22 mouse cellular contexts compared by ENCODE assay signal in genomic region chr3:60792166-60792565, GRCm38 (mm10).
A peak's percentile ranks its signal among the peaks of the same experiment; 100 is the strongest.
DNase-seq lines count a peak whose midpoint lies in the region; ATAC-seq and TF ChIP-seq lines count a peak whose summit lies in the region.
"Had no signal": no experiment of that assay in that cellular context is flagged by ENCODE, and none has a peak within 500 bp of the region (broad histone marks: within the 10 kb centered on the region; RNA-seq: fewer than 3 reads in every experiment).

No protein-coding gene starts in this region.

- no peak overlapping the region for H3K27ac ChIP-seq in gastrocnemius, adult 2 months
- no peak overlapping the region for H3K27ac ChIP-seq in stomach, postnatal 0 days (replicated peaks)
- no peak overlapping the region for H3K27ac ChIP-seq in kidney, embryonic 14.5 days (ENCODE audit: low read depth, low read length)
- H3K27ac ChIP-seq: forebrain, embryonic 13.5 days; heart, embryonic 10.5 days; limb, embryonic 15.5 days; liver, embryonic 14.5 days; midbrain, embryonic 15.5 days; neural tube, embryonic 12.5 days had no signal

- peak; percentile 9 for DNase-seq in cerebellum, adult 11-12 months
- no peak for DNase-seq in cerebellum, adult 11 months
- DNase-seq in gastrocnemius, adult 2 months: peak; percentile 38
- DNase-seq in gastrocnemius, adult 8-10 months (ENCODE audit: low spot score in 2 of 2): no peak
- DNase-seq in lung, postnatal 10 days: peak; percentile 4
- no peak for DNase-seq in lung, postnatal 25 days (ENCODE audit: low spot score)
- DNase-seq in stomach, postnatal 0 days (ENCODE audit: low spot score): no peak
- DNase-seq: adrenal gland, postnatal 14 days; cerebellum, postnatal 25 days; kidney, adult 11 months; kidney, postnatal 4 days; lung, embryonic 14.5 days; lung, postnatal 4 days; thymus, adult 2 months; thymus, postnatal 4 days had no signal

- intact Hi-C loops in gastrocnemius, adult 2 months (cut with DNase I): no loop called here

- no peaks in the 10 kb centered on the region for H3K9me3 ChIP-seq in stomach, postnatal 0 days (ENCODE audit: control insufficient read depth, low read length)
- no peaks in the 10 kb centered on the region for H3K9me3 ChIP-seq in kidney, embryonic 14.5 days (ENCODE audit: control insufficient read depth, low read length)
- H3K9me3 ChIP-seq: forebrain, embryonic 13.5 days; heart, embryonic 10.5 days; limb, embryonic 15.5 days; midbrain, embryonic 15.5 days; neural tube, embryonic 12.5 days had no signal

- no peaks in the 10 kb centered on the region for H3K36me3 ChIP-seq in stomach, postnatal 0 days (ENCODE audit: control insufficient read depth, insufficient read depth, low read length)
- H3K36me3 ChIP-seq in kidney, embryonic 14.5 days (ENCODE audit: control insufficient read depth, insufficient read depth, low read length): no peaks in the 10 kb centered on the region
- H3K36me3 ChIP-seq: heart, embryonic 10.5 days; limb, embryonic 15.5 days; midbrain, embryonic 15.5 days; neural tube, embryonic 12.5 days had no signal

- WGBS in stomach, postnatal 0 days: 56% methylated on average over 4 of the region's 4 CpGs
- 87% methylated on average over 4 of the region's 4 CpGs for WGBS in kidney, embryonic 14.5 days

- H3K27me3 ChIP-seq in stomach, postnatal 0 days (ENCODE audit: control insufficient read depth, insufficient read depth, low read length): no peaks in the 10 kb centered on the region
- no peaks in the 10 kb centered on the region for H3K27me3 ChIP-seq in kidney, embryonic 14.5 days (ENCODE audit: control insufficient read depth, insufficient read depth, low read length)
- H3K27me3 ChIP-seq: forebrain, embryonic 13.5 days; limb, embryonic 15.5 days; midbrain, embryonic 15.5 days; neural tube, embryonic 12.5 days had no signal

- no peak overlapping the region for H3K9ac ChIP-seq in stomach, postnatal 0 days (ENCODE audit: low read length)
- H3K9ac ChIP-seq in kidney, embryonic 14.5 days (ENCODE audit: low read depth, low read length): no peak overlapping the region
- H3K9ac ChIP-seq: forebrain, embryonic 13.5 days; limb, embryonic 15.5 days; liver, embryonic 14.5 days; lung, embryonic 14.5 days; midbrain, embryonic 15.5 days; neural tube, embryonic 12.5 days had no signal

- TF ChIP-seq EP300 in stomach, postnatal 0 days (optimal IDR thresholded peaks at IDR 0.05): no peak

- ATAC-seq in stomach, postnatal 0 days (ENCODE audit: low FRiP score, low TSS enrichment): peak; percentile 35; the same call in 1 of the 2 replicates
- no peak for ATAC-seq in kidney, embryonic 14.5 days (ENCODE audit: low FRiP score, low TSS enrichment)
- ATAC-seq: midbrain, embryonic 15.5 days had no signal

- no peak overlapping the region for H3K4me2 ChIP-seq in stomach, postnatal 0 days (replicated peaks; ENCODE audit: low read depth)
- H3K4me2 ChIP-seq in kidney, embryonic 14.5 days (replicated peaks; ENCODE audit: low read depth, low read length): no peak overlapping the region
- H3K4me2 ChIP-seq: forebrain, embryonic 13.5 days; limb, embryonic 15.5 days; lung, embryonic 14.5 days; midbrain, embryonic 15.5 days; neural tube, embryonic 12.5 days had no signal

- no peak for TF ChIP-seq CTCF in gastrocnemius, adult 2 months (IDR thresholded peaks at IDR 0.05)
- no peak for TF ChIP-seq CTCF in stomach, postnatal 0 days (IDR thresholded peaks at IDR 0.05; ENCODE audit: low read depth)

- no peaks in the 10 kb centered on the region for H3K4me1 ChIP-seq in stomach, postnatal 0 days (replicated peaks; ENCODE audit: control insufficient read depth, insufficient read depth)
- H3K4me1 ChIP-seq in kidney, embryonic 14.5 days (ENCODE audit: control insufficient read depth, insufficient read depth, low read length): no peaks in the 10 kb centered on the region
- H3K4me1 ChIP-seq: heart, embryonic 10.5 days; limb, embryonic 15.5 days; midbrain, embryonic 15.5 days; neural tube, embryonic 12.5 days had no signal

- no peak overlapping the region for H3K4me3 ChIP-seq in gastrocnemius, adult 2 months
- H3K4me3 ChIP-seq in stomach, postnatal 0 days (ENCODE audit: low read depth, low read length): no peak overlapping the region
- H3K4me3 ChIP-seq in kidney, embryonic 14.5 days (ENCODE audit: low read length): no peak overlapping the region
- H3K4me3 ChIP-seq: forebrain, embryonic 13.5 days; heart, embryonic 10.5 days; limb, embryonic 15.5 days; midbrain, embryonic 15.5 days; neural tube, embryonic 12.5 days had no signal

Comparison
In these comparisons a context has a peak if more than half of its experiments do, and no peak if none do; other contexts are left out.
1. DNase-seq: peak in cerebellum, adult 11-12 months (single experiment), gastrocnemius, adult 2 months (single experiment) and lung, postnatal 10 days (single experiment); none in cerebellum, adult 11 months (single experiment), gastrocnemius, adult 8-10 months (0 of 2), lung, postnatal 25 days (single experiment) and stomach, postnatal 0 days (single experiment).